Mouse (Mus musculus): Measurements from ENCODE around the gene Sos1. TPM values are rescaled to one million over a fixed set of nuclear protein-coding genes. Genes with fewer than 3 reads are reported as not detected.
A peak's percentile ranks its signal among the peaks of the same experiment; 100 is the strongest.
"Not testable (repeated sequence)": the region's sequence is repeated elsewhere in the genome, so short reads cannot be mapped to it uniquely, and the experiment has no call there.

The Sos1 gene
- polyA plus RNA-seq, 1 experiment = 14.2 TPM

DNA sequence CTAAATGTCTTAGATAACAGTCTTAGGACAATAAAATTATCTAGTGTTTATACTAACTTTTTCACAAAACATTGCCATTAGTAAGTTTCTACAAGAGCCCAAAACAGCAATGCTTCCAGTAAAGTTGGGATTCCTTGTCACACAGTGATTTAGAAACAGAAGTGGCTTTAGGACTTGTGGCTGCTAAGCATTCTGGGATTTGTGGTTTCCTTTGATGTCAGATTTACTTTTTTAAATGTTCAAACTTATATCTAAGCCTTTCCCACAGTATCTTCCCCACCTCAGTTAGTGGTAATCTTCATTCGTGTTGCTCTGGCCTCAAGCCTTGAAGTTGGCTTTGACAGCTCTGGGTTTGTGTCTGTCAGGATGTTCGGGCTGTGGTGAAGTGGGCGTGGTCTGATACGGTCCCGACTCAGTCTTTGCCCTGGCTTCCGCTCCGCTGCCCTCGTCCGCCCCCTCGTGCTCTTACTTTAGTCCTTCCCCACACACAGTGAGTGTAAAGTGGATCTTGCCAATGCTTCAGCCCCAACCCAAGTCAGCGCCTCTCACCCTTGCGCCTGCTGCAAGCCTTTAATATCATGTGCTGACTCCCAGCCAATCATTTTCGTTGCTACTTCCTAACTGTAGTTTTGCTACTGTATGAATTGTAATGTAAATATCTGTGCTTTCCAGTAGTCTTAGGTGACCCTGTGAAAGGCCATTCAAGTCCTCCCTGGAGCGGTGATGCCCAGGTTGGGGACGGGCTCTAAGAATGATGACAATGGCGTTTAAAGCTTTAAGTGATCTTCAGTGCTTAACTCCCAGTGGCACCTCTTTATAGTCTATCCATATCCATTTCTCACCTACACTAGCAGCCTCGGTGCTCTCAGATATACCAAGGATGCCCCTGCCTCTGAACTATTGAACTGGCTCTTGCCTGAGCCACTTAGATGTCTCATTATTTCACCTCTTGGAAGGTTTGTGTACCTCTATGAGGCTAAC lies 88.5 kb downstream of the Sos1 start:
- Histone ChIP-seq H3K27ac (ENCODE audit: insufficient read depth, low read length) (no peak overlapping the region), H3K4me3 (ENCODE audit: insufficient read depth, low read length) (peak overlapping the region; percentile 52), H3K4me1 (ENCODE audit: control insufficient read depth, insufficient read depth, low read length) (no peaks in the 10 kb centered on the region)
- TF ChIP-seq CTCF (IDR thresholded peaks at IDR 0.05; ENCODE audit: extremely low read depth, insufficient read depth, low read length) = no peak
- no peak for TF ChIP-seq POLR2A (IDR thresholded peaks at IDR 0.05; ENCODE audit: extremely low read depth, insufficient read depth, low read length)

DNA sequence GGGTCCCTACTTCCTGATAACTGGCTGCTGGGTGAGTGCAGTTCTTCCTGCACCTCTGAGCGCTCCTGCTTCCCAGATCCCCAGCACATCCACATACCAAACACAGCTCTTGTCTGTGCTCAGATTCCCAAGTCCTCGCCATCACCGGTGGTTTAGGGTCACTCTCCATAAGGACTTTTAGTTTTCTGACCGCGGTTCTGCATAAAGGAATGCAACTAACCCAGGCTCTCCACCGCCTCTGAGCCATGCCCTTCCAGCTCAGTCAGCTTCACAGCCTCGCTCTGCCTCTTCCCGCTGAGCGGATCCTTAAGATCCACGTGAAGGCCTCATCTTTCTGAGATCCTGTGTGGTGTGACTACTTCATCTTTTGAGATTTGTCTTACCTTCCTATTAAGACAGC lies 90.2 kb downstream of the Sos1 start:
- no peak for TF ChIP-seq POLR2A (IDR thresholded peaks at IDR 0.05; ENCODE audit: extremely low read depth, insufficient read depth, low read length)
- TF ChIP-seq CTCF (IDR thresholded peaks at IDR 0.05; ENCODE audit: extremely low read depth, insufficient read depth, low read length) = no peak
- Histone ChIP-seq H3K27ac (ENCODE audit: insufficient read depth, low read length) (no peak overlapping the region), H3K4me1 (ENCODE audit: control insufficient read depth, insufficient read depth, low read length) (no peaks in the 10 kb centered on the region), H3K4me3 (ENCODE audit: insufficient read depth, low read length) (no peak overlapping the region)

- no peak overlapping the region for H3K27ac ChIP-seq (ENCODE audit: insufficient read depth, low read length)
- H3K4me3 ChIP-seq (ENCODE audit: insufficient read depth, low read length) = no peak overlapping the region
- TF ChIP-seq CTCF (IDR thresholded peaks at IDR 0.05; ENCODE audit: extremely low read depth, insufficient read depth, low read length) (no peak), POLR2A (IDR thresholded peaks at IDR 0.05; ENCODE audit: extremely low read depth, insufficient read depth, low read length) (no peak)
- no peaks in the 10 kb centered on the region for H3K4me1 ChIP-seq (ENCODE audit: control insufficient read depth, insufficient read depth, low read length)
Measured at GRCm38 (mm10) chr17:80385671-80386070, 94.6 kb downstream of the Sos1 start.

DNA sequence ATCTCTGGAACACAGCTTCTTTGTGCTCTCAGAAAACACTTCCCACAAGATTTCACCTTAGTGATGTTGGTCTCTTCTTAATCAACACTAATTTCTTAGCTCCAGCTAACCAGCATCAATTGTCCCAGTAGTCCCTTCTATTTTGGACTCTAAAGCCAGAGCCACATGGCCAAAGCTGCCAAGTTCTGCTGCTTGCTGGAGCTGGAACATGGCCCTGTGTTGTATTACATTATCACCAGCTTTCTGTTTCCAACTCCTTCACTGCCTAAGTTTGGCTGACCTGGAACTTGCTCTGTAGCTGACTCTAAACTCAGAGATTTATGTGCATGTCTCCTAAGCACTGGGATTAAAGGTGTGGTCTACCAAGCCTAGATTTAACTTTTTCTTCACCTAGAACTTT lies 101.9 kb downstream of the Sos1 start:
- not testable (repeated sequence) for H3K27ac ChIP-seq (ENCODE audit: insufficient read depth, low read length); H3K4me3 ChIP-seq (ENCODE audit: insufficient read depth, low read length); H3K4me1 ChIP-seq (ENCODE audit: control insufficient read depth, insufficient read depth, low read length)

GRCm38 (mm10) chr17:80373726-80374096 lies 106.5 kb downstream of the Sos1 start:
- Histone ChIP-seq H3K27ac (ENCODE audit: insufficient read depth, low read length) (0 out of 2 replicates have a peak overlapping the region, but pooled peaks have one; percentile 26), H3K4me1 (ENCODE audit: control insufficient read depth, insufficient read depth, low read length) (no peaks in the 10 kb centered on the region), H3K4me3 (ENCODE audit: insufficient read depth, low read length) (peak overlapping the region; percentile 65)
- TF ChIP-seq POLR2A (IDR thresholded peaks at IDR 0.05; ENCODE audit: extremely low read depth, insufficient read depth, low read length) (no peak), CTCF (IDR thresholded peaks at IDR 0.05; ENCODE audit: extremely low read depth, insufficient read depth, low read length) (no peak)

DNA sequence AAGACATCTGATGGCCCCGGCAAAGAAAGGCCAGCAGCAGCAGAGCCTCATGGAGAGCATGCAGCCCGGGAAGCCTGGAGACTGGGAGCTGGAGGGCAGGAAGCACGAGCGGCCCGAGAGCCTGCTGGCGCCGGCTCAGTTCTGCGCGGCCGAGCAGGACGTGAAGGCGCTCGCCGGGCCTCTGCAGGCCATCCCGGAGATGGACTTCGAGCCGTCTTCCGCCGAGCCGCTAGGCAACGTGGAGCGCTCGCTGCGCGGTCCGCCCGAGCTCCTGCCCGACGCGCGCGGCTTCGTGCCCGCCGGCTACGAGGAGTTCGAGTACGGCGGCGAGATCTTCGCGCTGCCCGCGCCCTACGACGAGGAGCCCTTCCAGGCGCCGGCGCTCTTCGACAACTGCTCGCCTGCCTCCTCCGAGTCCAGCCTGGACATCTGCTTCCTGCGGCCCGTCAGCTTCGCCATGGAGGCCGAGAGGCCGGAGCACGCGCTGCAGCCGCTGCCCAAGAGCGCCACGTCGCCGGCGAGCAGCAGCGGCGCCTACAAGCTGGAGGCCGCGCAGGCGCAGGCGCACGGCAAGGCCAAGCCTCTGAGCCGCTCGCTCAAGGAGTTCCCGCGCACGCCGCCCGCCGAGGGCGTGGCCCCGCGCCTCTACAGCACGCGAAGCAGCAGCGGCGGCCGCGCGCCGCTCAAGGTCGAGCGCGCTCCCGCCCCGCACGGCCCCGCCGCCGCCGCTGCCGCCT lies 107.1 kb downstream of the Sos1 start, which contains the start of gene Gm10190:
Gene Gm10190, minus strand, starts transcription at position 553 of the 737 bp plus-strand sequence.
- Histone ChIP-seq H3K4me1 (ENCODE audit: control insufficient read depth, insufficient read depth, low read length) (no peaks in the 10 kb centered on the region), H3K27ac (ENCODE audit: insufficient read depth, low read length) (peak within 1 kb of the TSS; percentile 89), H3K4me3 (ENCODE audit: insufficient read depth, low read length) (peak within 1 kb of the TSS; percentile 65)
- TF ChIP-seq CTCF (IDR thresholded peaks at IDR 0.05; ENCODE audit: extremely low read depth, insufficient read depth, low read length) (no peak), POLR2A (IDR thresholded peaks at IDR 0.05; ENCODE audit: extremely low read depth, insufficient read depth, low read length) (0 out of 2 replicates have a peak, but pooled peaks have one; percentile 27)

- TF ChIP-seq CTCF (IDR thresholded peaks at IDR 0.05; ENCODE audit: extremely low read depth, insufficient read depth, low read length) = no peak
- TF ChIP-seq POLR2A (IDR thresholded peaks at IDR 0.05; ENCODE audit: extremely low read depth, insufficient read depth, low read length) = no peak
- Histone ChIP-seq H3K27ac (ENCODE audit: insufficient read depth, low read length) (no peak overlapping the region), H3K4me1 (ENCODE audit: control insufficient read depth, insufficient read depth, low read length) (no peaks in the 10 kb centered on the region), H3K4me3 (ENCODE audit: insufficient read depth, low read length) (no peak overlapping the region)
Measured at GRCm38 (mm10) chr17:80368606-80369005, 111.6 kb downstream of the Sos1 start.

- no peak overlapping the region for H3K4me3 ChIP-seq (ENCODE audit: insufficient read depth, low read length)
- H3K27ac ChIP-seq (ENCODE audit: insufficient read depth, low read length) = no peak overlapping the region
- no peaks in the 10 kb centered on the region for H3K4me1 ChIP-seq (ENCODE audit: control insufficient read depth, insufficient read depth, low read length)
- no peak for TF ChIP-seq POLR2A (IDR thresholded peaks at IDR 0.05; ENCODE audit: extremely low read depth, insufficient read depth, low read length)
- no peak for TF ChIP-seq CTCF (IDR thresholded peaks at IDR 0.05; ENCODE audit: extremely low read depth, insufficient read depth, low read length)
Measured at GRCm38 (mm10) chr17:80367276-80367675, 113.0 kb downstream of the Sos1 start.

- Histone ChIP-seq H3K4me1 (ENCODE audit: control insufficient read depth, insufficient read depth, low read length) (no peaks in the 10 kb centered on the region), H3K4me3 (ENCODE audit: insufficient read depth, low read length) (no peak overlapping the region), H3K27ac (ENCODE audit: insufficient read depth, low read length) (no peak overlapping the region)
- no peak for TF ChIP-seq CTCF (IDR thresholded peaks at IDR 0.05; ENCODE audit: extremely low read depth, insufficient read depth, low read length)
Measured at GRCm38 (mm10) chr17:80360245-80360644, 120.0 kb downstream of the Sos1 start.
